Mouse (Mus musculus) kidney, postnatal 0 days (tissue): Measurements from ENCODE around the gene Fxn. TPM values are rescaled to one million over a fixed set of nuclear protein-coding genes. Genes with fewer than 3 reads are reported as not detected.

Experiments used
- ATAC-seq: fragments of 200-750 bp; cut with Nextera tagmentation; replicated peaks from 2 replicates; pipeline ENCODE4 v1.8.0; 2017; ENCODE audit warnings: low read depth, moderate number of reproducible peaks, moderate TSS enrichment, moderate library complexity; ENCODE audit not compliant: low FRiP score
- DNase-seq: peaks from one replicate; pipeline ENCODE4 v3.0.0-alpha.2; 2016; ENCODE audit warnings: low spot score
- H3K27ac ChIP-seq: fragments of 300-500 bp; sonication (generic); 2 replicates; pipeline ENCODE4 v1.5.1; 2014; ENCODE audit warnings: mild to moderate bottlenecking
- H3K27me3 ChIP-seq: fragments of 300-500 bp; sonication (generic); 2 replicates; pipeline ENCODE4 v1.6.1; 2014; ENCODE audit warnings: low read length, mixed read lengths; ENCODE audit not compliant: insufficient read depth
- H3K36me3 ChIP-seq: fragments of 300-500 bp; sonication (generic); 2 replicates; pipeline ENCODE4 v1.6.1; 2014; ENCODE audit warnings: low read length, mixed read lengths; ENCODE audit not compliant: insufficient read depth
- H3K4me1 ChIP-seq: fragments of 300-500 bp; sonication (generic); replicated peaks from 2 replicates; pipeline ENCODE4 v1.6.1; 2014; ENCODE audit warnings: antibody characterized with exemption, low read length, mixed read lengths; ENCODE audit not compliant: insufficient read depth
- H3K4me2 ChIP-seq: fragments of 300-500 bp; sonication (generic); 2 replicates; pipeline ENCODE4 v1.6.1; 2014; ENCODE audit warnings: mild to moderate bottlenecking, low read length, moderate library complexity, mixed read lengths
- H3K4me3 ChIP-seq: fragments of 300-500 bp; sonication (generic); replicated peaks from 2 replicates; pipeline ENCODE4 v1.5.1; 2014; ENCODE audit warnings: low read depth, low read length
- H3K9ac ChIP-seq: fragments of 300-500 bp; sonication (generic); 2 replicates; pipeline ENCODE4 v1.6.1; 2014; ENCODE audit warnings: low read depth, low read length
- H3K9me3 ChIP-seq: fragments of 300-500 bp; sonication (generic); replicated peaks from 2 replicates; pipeline ENCODE4 v1.6.1; 2016; ENCODE audit warnings: low read length, inconsistent platforms, mixed read lengths
- CTCF ChIP-seq: IDR thresholded peaks from 2 replicates; pipeline ENCODE4 v1.5.1; 2016; ENCODE audit warnings: antibody characterized with exemption, low read depth, mild to moderate bottlenecking, moderate library complexity
- WGBS: fragments of 180-500 bp; shearing (Covaris S2); extraction: QIAGEN DNeasy Blood & Tissue Kit; methylation state at CpG from one replicate; pipeline ENCODE4 v1.1.7; 2014; 5-methylcytosine and 5-hydroxymethylcytosine counted together
- polyA plus RNA-seq: library from polyadenylated mRNA; unstranded; fragments of >200 nt; fragmentation: Nextera tagmentation; extraction: Ambion mirVana; gene quantifications from 2 replicates; pipeline ENCODE4 v1.2.1, GENCODE M21; 2015

Gene Fxn
- polyA plus RNA-seq, 1 experiment from 2014 or later, result 55.8 TPM

DNA sequence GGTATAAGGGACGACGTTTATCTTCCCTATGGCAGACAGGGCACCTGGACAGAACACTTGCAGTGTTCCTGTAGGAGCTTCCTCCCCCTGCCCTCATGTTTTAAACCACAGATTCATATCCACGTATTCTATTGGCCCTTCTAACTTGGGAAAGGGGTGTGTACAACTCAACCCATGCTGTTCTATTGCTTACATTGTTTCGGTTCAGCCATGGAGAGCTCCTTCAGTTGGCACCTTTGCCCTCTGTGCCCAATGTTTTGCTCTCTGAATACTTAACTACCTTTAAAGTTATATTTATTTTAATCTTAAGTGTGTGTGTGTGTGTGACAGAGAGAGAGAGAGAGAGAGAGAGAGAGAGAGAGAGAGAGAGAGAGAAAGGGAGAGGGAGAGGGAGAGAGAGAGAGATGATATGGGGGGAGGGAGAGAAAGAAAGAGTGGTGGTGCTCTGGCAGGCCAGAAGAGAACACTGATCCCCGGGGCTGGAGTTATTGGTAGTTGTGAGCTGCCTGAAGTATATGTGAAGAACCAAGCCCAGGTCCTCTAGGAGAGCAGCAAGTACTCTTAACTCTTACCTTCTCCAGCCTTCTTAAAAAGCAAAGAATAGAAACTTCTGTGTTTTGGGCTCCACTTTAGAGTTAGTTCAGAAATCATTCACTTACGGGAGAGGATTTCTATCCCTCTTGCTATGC, 41.0 kb upstream of the Fxn start:
- H3K9me3 ChIP-seq, result no peaks in the 10 kb centered on the region
- H3K27me3 ChIP-seq, result no peaks in the 10 kb centered on the region
- DNase-seq (no peak), ATAC-seq (no peak)
- WGBS, result 92% methylated on average over 6 of the region's 6 CpGs
- TF ChIP-seq CTCF, result no peak
- H3K4me1 ChIP-seq, result no peaks in the 10 kb centered on the region; the same call in 1 of the 2 replicates
- H3K4me3 ChIP-seq, result no peak overlapping the region
- H3K4me2 ChIP-seq, result no peak overlapping the region
- no peak overlapping the region for H3K27ac ChIP-seq
- no peak overlapping the region for H3K9ac ChIP-seq
- no peaks in the 10 kb centered on the region for H3K36me3 ChIP-seq

DNA sequence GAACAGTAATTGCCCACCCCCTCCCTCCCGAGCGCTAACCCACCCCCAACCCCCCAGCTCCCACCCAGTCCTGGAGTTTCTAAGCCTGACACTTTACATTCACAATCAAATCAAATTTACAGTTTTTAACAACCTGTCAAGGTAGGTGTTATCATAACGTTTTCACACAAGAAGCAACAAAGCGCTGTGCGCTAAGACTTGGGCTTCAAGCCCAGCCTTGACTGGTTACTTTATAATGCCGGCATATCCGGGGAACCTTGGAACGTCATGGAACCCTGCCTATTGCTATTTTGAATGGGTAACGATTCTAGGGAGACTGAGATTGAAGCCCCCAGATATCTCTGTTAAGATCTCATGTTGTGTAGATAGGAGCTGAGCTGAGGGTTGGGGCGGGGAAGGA, 37.8 kb upstream of the Fxn start:
- no peak for TF ChIP-seq CTCF
- Histone ChIP-seq H3K9me3 (no peaks in the 10 kb centered on the region), H3K4me3 (no peak overlapping the region), H3K36me3 (no peaks in the 10 kb centered on the region), H3K9ac (no peak overlapping the region), H3K4me2 (no peak overlapping the region), H3K4me1 (no peaks in the 10 kb centered on the region), H3K27ac (no peak overlapping the region), H3K27me3 (no peaks in the 10 kb centered on the region)
- DNase-seq, result no peak
- WGBS, result 61% methylated on average over 10 of the region's 10 CpGs
- no peak for ATAC-seq

DNA sequence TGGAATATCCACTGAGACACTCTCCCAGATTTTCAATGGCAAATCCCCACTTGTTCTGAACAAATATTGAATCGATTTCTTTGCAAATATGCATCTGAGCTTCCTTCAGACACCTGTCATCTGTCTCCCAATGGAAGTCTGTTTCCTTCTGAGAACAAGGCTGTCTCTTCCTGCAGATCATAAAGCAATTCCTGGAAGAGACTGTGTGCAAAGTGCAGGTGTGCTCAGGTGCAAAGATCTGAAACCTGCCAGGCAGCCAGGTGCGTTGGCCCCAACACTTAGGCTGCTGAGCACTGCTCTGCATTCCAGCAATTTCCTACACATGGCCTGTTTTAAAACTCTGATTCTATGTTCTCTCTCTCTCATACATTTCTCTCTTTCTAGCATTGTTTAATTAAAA, 37.3 kb upstream of the Fxn start:
- H3K4me1 ChIP-seq, result no peaks in the 10 kb centered on the region
- DNase-seq (no peak), ATAC-seq (no peak)
- no peaks in the 10 kb centered on the region for H3K36me3 ChIP-seq
- no peaks in the 10 kb centered on the region for H3K27me3 ChIP-seq
- H3K4me3 ChIP-seq, result no peak overlapping the region
- WGBS, result 68% methylated on average over 2 of the region's 2 CpGs
- no peak overlapping the region for H3K27ac ChIP-seq
- H3K9me3 ChIP-seq, result no peaks in the 10 kb centered on the region
- no peak for TF ChIP-seq CTCF
- no peak overlapping the region for H3K9ac ChIP-seq
- no peak overlapping the region for H3K4me2 ChIP-seq

DNA sequence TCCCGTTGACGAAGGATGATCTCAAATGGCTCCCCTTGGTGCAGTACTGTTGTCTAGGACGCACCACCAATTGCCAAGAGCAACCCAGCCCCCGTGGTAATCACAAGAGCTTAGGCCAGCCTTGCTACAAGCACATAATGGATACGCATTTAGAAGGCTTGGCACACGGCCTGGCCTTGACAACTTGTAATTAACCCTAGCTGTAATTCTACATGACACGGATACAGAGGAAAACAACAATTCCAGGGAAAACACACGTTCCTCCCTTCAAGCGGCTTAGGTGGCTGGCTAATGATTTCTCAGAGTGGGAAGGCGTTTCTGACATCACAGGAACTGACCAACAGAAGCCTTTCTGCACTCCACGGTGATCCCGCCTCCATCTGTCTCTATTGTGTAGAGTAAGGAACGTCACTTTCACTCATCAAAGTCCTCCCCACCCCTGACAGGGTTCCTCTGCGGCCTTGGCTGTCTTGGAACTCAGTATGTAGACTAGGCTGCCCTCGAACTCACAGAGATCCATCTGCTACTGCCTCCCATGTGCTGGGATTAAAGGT, 36.7 kb upstream of the Fxn start:
- Histone ChIP-seq H3K27ac (no peak overlapping the region), H3K4me3 (no peak overlapping the region), H3K9me3 (no peaks in the 10 kb centered on the region), H3K27me3 (no peaks in the 10 kb centered on the region), H3K9ac (no peak overlapping the region), H3K4me1 (no peaks in the 10 kb centered on the region), H3K36me3 (no peaks in the 10 kb centered on the region), H3K4me2 (0 out of 2 replicates have a peak overlapping the region, but pooled peaks have one; percentile 7)
- WGBS, result 27% methylated on average over 15 of the region's 15 CpGs
- TF ChIP-seq CTCF, result no peak
- DNase-seq (peak; percentile 70), ATAC-seq (peak; percentile 65; the same call in 1 of the 2 replicates)

DNA sequence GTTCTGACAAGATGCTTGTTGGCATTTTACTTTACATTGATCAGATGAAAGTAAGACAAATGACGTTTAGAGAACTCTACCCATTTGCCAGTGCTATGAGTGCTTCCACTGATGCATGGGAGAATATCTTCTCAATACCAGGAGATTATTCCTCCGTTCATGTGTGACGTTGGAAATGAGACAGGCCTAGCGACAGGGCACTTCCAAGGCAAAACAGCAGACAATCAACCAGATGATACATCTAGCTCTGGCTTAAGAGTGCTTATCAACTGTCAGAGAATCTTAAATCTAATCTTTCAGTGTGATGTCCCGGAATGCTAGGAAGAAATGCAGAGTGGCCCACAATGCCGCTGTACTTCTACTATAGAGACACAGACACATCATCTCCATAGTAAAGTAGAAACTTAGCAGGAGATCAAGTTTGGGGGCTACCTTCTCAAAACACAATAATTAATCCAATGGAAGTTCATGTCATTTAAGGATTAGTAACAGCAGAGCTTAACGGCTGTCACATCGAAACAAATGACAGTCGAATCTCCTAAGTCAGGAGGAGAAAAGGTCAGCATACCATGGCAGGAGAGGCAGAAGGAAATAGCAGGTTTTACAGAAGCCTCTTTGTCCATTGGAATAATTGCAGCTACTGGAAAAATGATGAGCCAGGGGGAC, 35.8 kb upstream of the Fxn start:
- no peak overlapping the region for H3K4me2 ChIP-seq
- H3K36me3 ChIP-seq, result no peaks in the 10 kb centered on the region
- H3K27ac ChIP-seq, result no peak overlapping the region
- H3K4me1 ChIP-seq, result no peaks in the 10 kb centered on the region
- no peaks in the 10 kb centered on the region for H3K9me3 ChIP-seq
- 71% methylated on average over 9 of the region's 9 CpGs for WGBS
- DNase-seq, result no peak
- no peak for ATAC-seq
- no peak for TF ChIP-seq CTCF
- H3K27me3 ChIP-seq, result no peaks in the 10 kb centered on the region
- no peak overlapping the region for H3K9ac ChIP-seq
- H3K4me3 ChIP-seq, result no peak overlapping the region

DNA sequence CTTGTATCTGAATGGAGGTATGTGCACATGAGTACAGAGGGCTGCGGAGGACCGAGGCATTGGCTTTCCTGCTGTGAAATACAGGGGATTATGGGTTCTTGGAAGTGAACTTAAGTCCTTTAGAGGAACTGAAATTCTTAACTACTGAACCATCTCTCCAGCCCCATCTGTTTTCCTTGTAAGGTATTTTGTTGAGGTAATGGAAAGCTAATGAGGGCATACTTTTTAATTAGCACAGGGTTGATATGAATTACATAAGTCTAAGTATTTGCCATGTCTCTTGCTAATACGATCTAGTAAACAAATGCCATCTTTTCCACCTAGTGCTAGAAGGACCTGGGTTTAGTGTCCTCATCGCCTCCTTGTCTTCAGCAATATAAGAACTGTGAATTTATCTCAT, 34.8 kb upstream of the Fxn start:
- Histone ChIP-seq H3K4me1 (no peaks in the 10 kb centered on the region), H3K27ac (no peak overlapping the region), H3K4me2 (no peak overlapping the region), H3K36me3 (no peaks in the 10 kb centered on the region), H3K9me3 (no peaks in the 10 kb centered on the region), H3K9ac (no peak overlapping the region), H3K27me3 (no peaks in the 10 kb centered on the region), H3K4me3 (no peak overlapping the region)
- TF ChIP-seq CTCF, result no peak
- ATAC-seq, result no peak
- WGBS, result 95% methylated on average over 4 of the region's 4 CpGs
- DNase-seq, result no peak
